Mouse (Mus musculus) hindbrain, embryonic 14.5 days (tissue): ENCODE data around the gene Gm32687. TPM values are rescaled to one million over a fixed set of nuclear protein-coding genes. Genes with fewer than 3 reads are reported as not detected.
A peak's percentile ranks its signal among the peaks of the same experiment; 100 is the strongest.
"Not testable (repeated sequence)": the region's sequence is repeated elsewhere in the genome, so short reads cannot be mapped to it uniquely, and the experiment has no call there.

Experiments used
- ATAC-seq: fragments of 200-750 bp; cut with Nextera tagmentation; 2 replicates; pipeline ENCODE4 v1.8.0; 2017; ENCODE audit warnings: moderate number of reproducible peaks, mild to moderate bottlenecking, moderate TSS enrichment, moderate library complexity; ENCODE audit not compliant: low FRiP score
- DNase-seq: peaks from one replicate; pipeline ENCODE4 v3.0.0-alpha.2; 2015; ENCODE audit warnings: low spot score
- H3K27ac ChIP-seq: fragments of 300-500 bp; sonication (generic); 2 replicates; pipeline ENCODE4 v1.5.1; 2014; ENCODE audit warnings: mild to moderate bottlenecking, moderate library complexity
- H3K27me3 ChIP-seq: fragments of 300-500 bp; sonication (generic); 2 replicates; pipeline ENCODE4 v1.6.1; 2014; ENCODE audit warnings: mild to moderate bottlenecking, low read length, mixed read lengths; ENCODE audit not compliant: control insufficient read depth, insufficient read depth
- H3K36me3 ChIP-seq: fragments of 300-500 bp; sonication (generic); replicated peaks from 2 replicates; pipeline ENCODE4 v1.6.1; 2014; ENCODE audit not compliant: control insufficient read depth, insufficient read depth
- H3K4me1 ChIP-seq: fragments of 300-500 bp; sonication (generic); replicated peaks from 2 replicates; pipeline ENCODE4 v1.6.1; 2014; ENCODE audit warnings: antibody characterized with exemption, low read length, mixed read lengths; ENCODE audit not compliant: control insufficient read depth, insufficient read depth
- H3K4me2 ChIP-seq: fragments of 300-500 bp; sonication (generic); replicated peaks from 2 replicates; pipeline ENCODE4 v1.6.1; 2014; ENCODE audit warnings: mild to moderate bottlenecking, moderate library complexity
- H3K4me3 ChIP-seq: fragments of 300-500 bp; sonication (generic); replicated peaks from 2 replicates; pipeline ENCODE4 v1.5.1; 2014; ENCODE audit warnings: mild to moderate bottlenecking, low read length
- H3K9ac ChIP-seq: fragments of 300-500 bp; sonication (generic); 2 replicates; pipeline ENCODE4 v1.6.1; 2014
- H3K9me3 ChIP-seq: fragments of 300-500 bp; sonication (generic); 2 replicates; pipeline ENCODE4 v1.6.1; 2016; ENCODE audit warnings: low read length; ENCODE audit not compliant: control insufficient read depth
- WGBS: fragments of 180-500 bp; shearing (Covaris S2); extraction: QIAGEN DNeasy Blood & Tissue Kit; methylation state at CpG from one replicate; pipeline ENCODE4 v1.1.7; 2014; 5-methylcytosine and 5-hydroxymethylcytosine counted together
- polyA plus RNA-seq: library from polyadenylated mRNA; unstranded; fragments of >200 nt; fragmentation: Nextera tagmentation; extraction: Ambion mirVana; gene quantifications from 2 replicates; pipeline ENCODE4 v1.2.1, GENCODE M21; 2014

Gene Gm32687
- 13.0 and 13.6 TPM in 2 replicates for polyA plus RNA-seq

GRCm38 (mm10) chr10:81863409-81864407, at the start of gene Gm32687:
Gene Gm32687, plus strand, starts transcription at chr10:81863934.
- H3K9ac ChIP-seq, H3K9me3 ChIP-seq, H3K27me3 ChIP-seq, H3K4me3 ChIP-seq, H3K4me1 ChIP-seq, DNase-seq, H3K36me3 ChIP-seq, H3K4me2 ChIP-seq, H3K27ac ChIP-seq: not testable (repeated sequence)
- peak; percentile 100 for ATAC-seq
- WGBS: 33% methylated on average over 4 of the region's 49 CpGs

GRCm38 (mm10) chr10:81846219-81846618, 17.5 kb upstream of the Gm32687 start:
- not testable (repeated sequence) for H3K9me3 ChIP-seq, H3K9ac ChIP-seq, DNase-seq, H3K4me1 ChIP-seq, H3K27me3 ChIP-seq, H3K36me3 ChIP-seq, H3K4me2 ChIP-seq, H3K27ac ChIP-seq, H3K4me3 ChIP-seq
- peak; percentile 53; the same call in 1 of the 2 replicates for ATAC-seq
- no CpG with 5 or more reads among the region's 18 CpGs for WGBS

GRCm38 (mm10) chr10:81929842-81930743, 66.4 kb downstream of the Gm32687 start, which contains the start of gene Zfp781:
Gene Zfp781, minus strand, starts transcription at chr10:81930480.
- H3K9ac ChIP-seq, H3K36me3 ChIP-seq, H3K4me2 ChIP-seq, DNase-seq, H3K27me3 ChIP-seq, H3K4me1 ChIP-seq, H3K9me3 ChIP-seq, H3K27ac ChIP-seq, H3K4me3 ChIP-seq: not testable (repeated sequence)
- ATAC-seq: peak; percentile 99
- no CpG with 5 or more reads among the region's 43 CpGs for WGBS

Other genes with a start within 250 kb of the Gm32687 start
- 39.9 and 42.1 TPM in 2 replicates for gene Sirt6, start 236.1 kb upstream of the Gm32687 start, polyA plus RNA-seq
- 11.8 and 12.6 TPM in 2 replicates for gene Ankrd24, start 235.4 kb upstream of the Gm32687 start, polyA plus RNA-seq
- gene Gm10778, start 214.9 kb upstream of the Gm32687 start, polyA plus RNA-seq: 6.5 and 6.9 TPM in 2 replicates
- 19.2 and 20.5 TPM in 2 replicates for gene Zfp433, start 159.1 kb upstream of the Gm32687 start, polyA plus RNA-seq
- gene Gm3055, start 92.8 kb upstream of the Gm32687 start, polyA plus RNA-seq: 18.8 and 21.9 TPM in 2 replicates
- gene Gm4767, start 51.7 kb upstream of the Gm32687 start, polyA plus RNA-seq: 3.5 and 4.0 TPM in 2 replicates
- 9.4 and 12.8 TPM in 2 replicates for gene Zfp781, start 66.5 kb downstream of the Gm32687 start, polyA plus RNA-seq
- gene Zfp873, start 184.2 kb downstream of the Gm32687 start, polyA plus RNA-seq: 12.1 and 12.9 TPM in 2 replicates
- 9.1 and 9.8 TPM in 2 replicates for gene BC024063, start 219.4 kb downstream of the Gm32687 start, polyA plus RNA-seq